Mouse (Mus musculus): ENCODE results near the gene Cbr3. TPM values are rescaled to one million over a fixed set of nuclear protein-coding genes. Genes with fewer than 3 reads are reported as not detected.
A peak's percentile ranks its signal among the peaks of the same experiment; 100 is the strongest.

The Cbr3 gene
- polyA plus RNA-seq, 1 experiment from 2014 or later, result 15.9 TPM

DNA sequence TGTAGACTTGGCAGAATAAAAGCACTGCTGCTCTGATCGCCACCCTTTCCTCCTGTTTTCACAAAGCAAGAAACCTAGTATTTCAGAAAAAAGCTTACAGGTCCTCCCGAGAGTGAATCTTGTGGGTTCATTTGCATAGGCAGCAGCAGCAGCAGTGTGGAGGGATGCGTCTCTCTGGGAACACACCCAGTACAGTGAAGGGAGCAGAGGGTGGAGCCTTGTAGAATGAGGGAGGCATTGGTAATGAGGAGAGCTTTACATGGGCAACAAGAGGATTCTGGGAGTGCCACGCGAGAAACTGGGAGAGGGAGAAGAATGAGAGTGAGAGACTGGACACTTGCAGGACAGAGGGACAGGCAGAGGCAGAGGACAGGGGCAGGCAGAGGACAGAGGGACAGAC lies 31.4 kb downstream of the Cbr3 start:
- DNase-seq (ENCODE audit: low spot score) (no peak), ATAC-seq (ENCODE audit: low read depth) (no peak)
- H3K36me3 ChIP-seq (ENCODE audit: control insufficient read depth, insufficient read depth, low read length), result no peaks in the 10 kb centered on the region
- no peaks in the 10 kb centered on the region for H3K9me3 ChIP-seq (ENCODE audit: control insufficient read depth, low read length)
- H3K4me3 ChIP-seq (ENCODE audit: low read depth, low read length), result no peak overlapping the region
- H3K27ac ChIP-seq (replicated peaks; ENCODE audit: low read depth, low read length), result no peak overlapping the region
- H3K4me1 ChIP-seq (ENCODE audit: control insufficient read depth, insufficient read depth, low read length), result peaks cover 5% of the 10 kb centered on the region; the same call in 1 of the 2 replicates
- 28% methylated on average over 5 of the region's 5 CpGs for WGBS
- H3K4me2 ChIP-seq (ENCODE audit: low read depth, low read length), result no peak overlapping the region
- H3K27me3 ChIP-seq (replicated peaks; ENCODE audit: control insufficient read depth, insufficient read depth, low read length), result 0 out of 2 replicates have a peak, but pooled peaks cover 10% of the 10 kb centered on the region
- H3K9ac ChIP-seq (ENCODE audit: low read depth, low read length), result no peak overlapping the region

DNA sequence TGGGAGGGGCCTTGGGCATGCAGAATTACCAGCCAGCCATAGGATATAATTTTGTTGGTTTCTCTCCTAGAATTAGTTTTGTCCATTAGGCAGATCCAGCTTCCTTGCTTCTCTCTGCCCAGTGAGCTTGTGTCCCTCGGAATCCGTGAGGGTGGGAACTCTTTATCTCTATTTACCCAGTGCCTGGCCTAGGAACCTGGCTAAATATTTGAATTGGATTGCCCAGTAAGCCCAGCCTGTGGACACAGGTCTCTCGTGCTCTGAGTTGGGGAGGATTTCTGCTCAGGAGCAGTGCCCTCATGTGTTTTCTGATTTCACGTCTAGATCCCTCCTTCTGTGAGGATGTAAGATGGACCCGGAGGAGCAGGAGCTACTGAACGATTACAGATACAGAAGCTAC lies 32.8 kb downstream of the Cbr3 start:
- H3K27ac ChIP-seq (replicated peaks; ENCODE audit: low read depth, low read length), result no peak overlapping the region
- H3K4me3 ChIP-seq (ENCODE audit: low read depth, low read length), result no peak overlapping the region
- no peak for DNase-seq (ENCODE audit: low spot score)
- ATAC-seq (ENCODE audit: low read depth), result no peak
- H3K9me3 ChIP-seq (ENCODE audit: control insufficient read depth, low read length), result no peaks in the 10 kb centered on the region
- H3K4me1 ChIP-seq (ENCODE audit: control insufficient read depth, insufficient read depth, low read length), result peaks cover 5% of the 10 kb centered on the region; the same call in 1 of the 2 replicates
- no peaks in the 10 kb centered on the region for H3K36me3 ChIP-seq (ENCODE audit: control insufficient read depth, insufficient read depth, low read length)
- H3K4me2 ChIP-seq (ENCODE audit: low read depth, low read length), result no peak overlapping the region
- H3K27me3 ChIP-seq (replicated peaks; ENCODE audit: control insufficient read depth, insufficient read depth, low read length), result 0 out of 2 replicates have a peak, but pooled peaks cover 10% of the 10 kb centered on the region
- 86% methylated on average over 6 of the region's 6 CpGs for WGBS
- no peak overlapping the region for H3K9ac ChIP-seq (ENCODE audit: low read depth, low read length)

DNA sequence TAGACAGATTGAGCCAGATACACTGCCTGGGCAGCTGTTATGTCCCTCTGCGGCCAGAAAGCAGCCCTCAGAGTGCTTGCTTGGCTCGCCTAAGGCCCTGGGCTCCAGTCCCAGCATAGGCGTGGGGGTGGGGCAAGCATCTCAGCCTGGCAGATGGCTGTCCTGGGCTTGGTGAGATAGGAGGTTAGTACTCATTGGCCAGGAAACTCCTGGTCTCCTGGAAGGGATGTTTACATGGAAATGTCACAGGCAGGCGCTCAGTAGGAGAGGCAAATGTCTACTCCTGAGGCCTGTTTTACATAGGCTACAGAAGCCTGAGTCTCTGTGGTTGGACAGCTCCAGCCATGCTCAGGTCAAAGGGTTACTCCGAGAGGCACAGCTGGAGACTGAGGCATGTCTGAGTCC lies 34.3 kb downstream of the Cbr3 start:
- Histone ChIP-seq H3K27ac (replicated peaks; ENCODE audit: low read depth, low read length) (no peak overlapping the region), H3K36me3 (ENCODE audit: control insufficient read depth, insufficient read depth, low read length) (no peaks in the 10 kb centered on the region), H3K4me2 (ENCODE audit: low read depth, low read length) (no peak overlapping the region), H3K9me3 (ENCODE audit: control insufficient read depth, low read length) (no peaks in the 10 kb centered on the region), H3K9ac (ENCODE audit: low read depth, low read length) (no peak overlapping the region), H3K27me3 (replicated peaks; ENCODE audit: control insufficient read depth, insufficient read depth, low read length) (0 out of 2 replicates have a peak, but pooled peaks cover 10% of the 10 kb centered on the region), H3K4me3 (ENCODE audit: low read depth, low read length) (no peak overlapping the region), H3K4me1 (ENCODE audit: control insufficient read depth, insufficient read depth, low read length) (peaks cover 5% of the 10 kb centered on the region; the same call in 1 of the 2 replicates)
- DNase-seq (ENCODE audit: low spot score) (peak; percentile 23), ATAC-seq (ENCODE audit: low read depth) (peak; percentile 20; the same call in 1 of the 2 replicates)
- WGBS, result 29% methylated on average over 5 of the region's 5 CpGs

DNA sequence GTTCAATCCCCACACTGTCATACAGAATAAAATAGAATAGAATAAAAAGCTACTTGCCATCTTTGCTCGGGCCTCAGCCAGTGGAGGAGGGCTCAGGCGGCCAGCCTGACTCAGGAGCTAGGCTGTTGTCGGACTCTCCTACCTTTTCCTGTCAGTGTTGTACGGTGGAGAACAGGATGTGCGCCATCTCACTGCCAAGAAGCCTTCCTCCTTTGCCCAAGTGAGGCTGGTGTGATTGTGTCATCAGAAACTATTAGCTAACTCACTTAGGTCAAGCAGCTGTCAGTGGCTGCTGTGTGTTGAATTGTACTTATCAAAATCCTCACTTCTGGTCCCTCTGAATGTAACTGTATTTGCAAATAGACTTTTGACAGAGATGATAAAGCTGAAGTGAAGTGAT lies 38.8 kb downstream of the Cbr3 start:
- no peak overlapping the region for H3K9ac ChIP-seq (ENCODE audit: low read depth, low read length)
- H3K36me3 ChIP-seq (ENCODE audit: control insufficient read depth, insufficient read depth, low read length), result no peaks in the 10 kb centered on the region
- H3K27me3 ChIP-seq (replicated peaks; ENCODE audit: control insufficient read depth, insufficient read depth, low read length), result no peaks in the 10 kb centered on the region
- 80% methylated on average over 5 of the region's 5 CpGs for WGBS
- no peak for ATAC-seq (ENCODE audit: low read depth)
- H3K4me2 ChIP-seq (ENCODE audit: low read depth, low read length), result no peak overlapping the region
- H3K4me1 ChIP-seq (ENCODE audit: control insufficient read depth, insufficient read depth, low read length), result 0 out of 2 replicates have a peak, but pooled peaks cover 3% of the 10 kb centered on the region
- no peak overlapping the region for H3K4me3 ChIP-seq (ENCODE audit: low read depth, low read length)
- no peak for DNase-seq (ENCODE audit: low spot score)
- no peak overlapping the region for H3K27ac ChIP-seq (replicated peaks; ENCODE audit: low read depth, low read length)
- no peaks in the 10 kb centered on the region for H3K9me3 ChIP-seq (ENCODE audit: control insufficient read depth, low read length)

DNA sequence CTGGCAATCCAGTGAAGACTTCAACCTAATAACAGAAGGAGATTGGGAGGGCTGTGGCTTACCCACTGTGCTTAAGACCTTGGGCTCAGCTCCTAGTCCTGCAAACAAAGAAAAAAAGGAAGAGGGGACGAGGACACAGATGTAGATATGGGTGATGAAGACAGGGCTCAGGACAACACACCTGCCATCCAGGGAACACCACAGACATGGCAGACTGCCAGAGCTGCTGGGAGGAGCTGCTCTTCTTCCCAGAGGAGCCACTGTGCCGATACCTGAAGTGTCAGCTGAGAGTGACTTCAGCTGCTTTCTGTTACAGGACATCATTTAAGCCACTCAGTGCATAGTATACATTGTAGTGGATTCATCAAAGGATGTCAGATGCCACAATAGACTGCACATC lies 39.5 kb downstream of the Cbr3 start:
- Histone ChIP-seq H3K9me3 (ENCODE audit: control insufficient read depth, low read length) (no peaks in the 10 kb centered on the region), H3K4me1 (ENCODE audit: control insufficient read depth, insufficient read depth, low read length) (0 out of 2 replicates have a peak, but pooled peaks cover 3% of the 10 kb centered on the region)
- 54% methylated on average over 2 of the region's 2 CpGs for WGBS

DNA sequence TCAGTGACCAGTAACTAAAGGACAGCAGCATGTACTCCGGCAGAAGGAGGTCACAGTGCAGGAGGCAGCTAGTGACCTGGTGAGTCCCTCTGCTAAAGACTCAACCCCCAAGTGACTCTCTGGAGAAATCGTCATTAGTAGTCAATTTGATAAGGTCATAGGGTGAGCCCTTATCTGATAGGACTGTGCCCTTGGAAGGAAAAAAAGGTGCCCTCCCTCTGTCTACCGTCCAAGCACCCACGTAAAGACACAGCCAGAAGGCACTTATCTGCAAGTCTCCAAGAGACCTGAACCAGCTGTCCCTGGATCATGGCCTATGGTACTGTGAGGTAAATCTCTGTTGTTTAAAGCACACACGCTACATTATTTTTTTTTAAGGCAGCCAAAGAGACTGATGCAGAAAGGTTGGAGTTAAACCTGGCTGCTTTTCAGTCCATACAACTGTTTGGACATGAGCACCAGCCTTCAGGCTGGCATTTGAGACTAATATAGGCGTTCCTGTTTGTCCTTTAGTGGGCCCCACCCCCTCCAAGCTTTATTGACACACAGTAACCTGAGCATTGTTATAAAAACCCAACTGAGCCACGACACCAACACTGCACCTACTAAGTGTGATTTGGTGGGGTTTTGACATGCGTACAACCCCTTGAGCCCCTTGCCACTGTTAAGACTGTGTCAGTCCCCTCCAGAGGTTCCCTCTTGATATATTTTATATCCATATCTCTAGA lies 42.6 kb downstream of the Cbr3 start:
- H3K9me3 ChIP-seq (ENCODE audit: control insufficient read depth, low read length), result no peaks in the 10 kb centered on the region
- no peak overlapping the region for H3K4me2 ChIP-seq (ENCODE audit: low read depth, low read length)
- WGBS, result 60% methylated on average over 8 of the region's 8 CpGs
- no peak for DNase-seq (ENCODE audit: low spot score)
- no peak overlapping the region for H3K9ac ChIP-seq (ENCODE audit: low read depth, low read length)
- no peak overlapping the region for H3K27ac ChIP-seq (replicated peaks; ENCODE audit: low read depth, low read length)
- H3K27me3 ChIP-seq (replicated peaks; ENCODE audit: control insufficient read depth, insufficient read depth, low read length), result no peaks in the 10 kb centered on the region
- H3K4me3 ChIP-seq (ENCODE audit: low read depth, low read length), result no peak overlapping the region
- peaks cover 6% of the 10 kb centered on the region; the same call in 1 of the 2 replicates for H3K4me1 ChIP-seq (ENCODE audit: control insufficient read depth, insufficient read depth, low read length)
- ATAC-seq (ENCODE audit: low read depth), result no peak
- no peaks in the 10 kb centered on the region for H3K36me3 ChIP-seq (ENCODE audit: control insufficient read depth, insufficient read depth, low read length)

More for the DNA sequence above, 39.5 kb downstream of the Cbr3 start:
- Histone ChIP-seq H3K27me3 (replicated peaks; ENCODE audit: control insufficient read depth, insufficient read depth, low read length) (no peaks in the 10 kb centered on the region), H3K4me2 (ENCODE audit: low read depth, low read length) (no peak overlapping the region), H3K27ac (replicated peaks; ENCODE audit: low read depth, low read length) (no peak overlapping the region), H3K4me3 (ENCODE audit: low read depth, low read length) (no peak overlapping the region), H3K9ac (ENCODE audit: low read depth, low read length) (no peak overlapping the region), H3K36me3 (ENCODE audit: control insufficient read depth, insufficient read depth, low read length) (no peaks in the 10 kb centered on the region)
- no peak for ATAC-seq (ENCODE audit: low read depth)
- DNase-seq (ENCODE audit: low spot score), result peak; percentile 23

DNA sequence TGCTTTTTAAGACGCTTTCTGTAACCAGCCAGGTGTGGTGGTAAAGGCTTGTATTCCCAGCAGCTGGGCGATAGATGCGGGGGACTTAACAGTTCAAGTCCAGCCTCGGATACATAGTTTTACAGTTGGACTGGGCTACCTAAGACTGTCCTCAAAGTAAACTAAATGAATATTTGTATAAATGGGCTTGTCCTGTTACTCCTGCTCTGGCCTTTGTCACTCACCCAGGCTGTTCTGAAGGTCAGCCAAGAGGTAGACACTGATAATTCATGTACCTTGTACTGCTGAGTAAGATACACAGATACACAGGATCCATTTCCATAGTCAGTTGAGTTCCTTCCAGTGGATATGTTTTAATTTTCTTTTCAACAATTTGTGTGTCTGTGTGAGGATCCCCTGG lies 43.2 kb downstream of the Cbr3 start:
- no peaks in the 10 kb centered on the region for H3K9me3 ChIP-seq (ENCODE audit: control insufficient read depth, low read length)
- H3K27ac ChIP-seq (replicated peaks; ENCODE audit: low read depth, low read length), result no peak overlapping the region
- no peak overlapping the region for H3K4me2 ChIP-seq (ENCODE audit: low read depth, low read length)
- WGBS, result 87% methylated on average over 4 of the region's 4 CpGs
- ATAC-seq (ENCODE audit: low read depth) (no peak), DNase-seq (ENCODE audit: low spot score) (no peak)
- no peaks in the 10 kb centered on the region for H3K27me3 ChIP-seq (replicated peaks; ENCODE audit: control insufficient read depth, insufficient read depth, low read length)
- peaks cover 6% of the 10 kb centered on the region; the same call in 1 of the 2 replicates for H3K4me1 ChIP-seq (ENCODE audit: control insufficient read depth, insufficient read depth, low read length)
- H3K4me3 ChIP-seq (ENCODE audit: low read depth, low read length), result no peak overlapping the region
- no peaks in the 10 kb centered on the region for H3K36me3 ChIP-seq (ENCODE audit: control insufficient read depth, insufficient read depth, low read length)
- no peak overlapping the region for H3K9ac ChIP-seq (ENCODE audit: low read depth, low read length)

DNA sequence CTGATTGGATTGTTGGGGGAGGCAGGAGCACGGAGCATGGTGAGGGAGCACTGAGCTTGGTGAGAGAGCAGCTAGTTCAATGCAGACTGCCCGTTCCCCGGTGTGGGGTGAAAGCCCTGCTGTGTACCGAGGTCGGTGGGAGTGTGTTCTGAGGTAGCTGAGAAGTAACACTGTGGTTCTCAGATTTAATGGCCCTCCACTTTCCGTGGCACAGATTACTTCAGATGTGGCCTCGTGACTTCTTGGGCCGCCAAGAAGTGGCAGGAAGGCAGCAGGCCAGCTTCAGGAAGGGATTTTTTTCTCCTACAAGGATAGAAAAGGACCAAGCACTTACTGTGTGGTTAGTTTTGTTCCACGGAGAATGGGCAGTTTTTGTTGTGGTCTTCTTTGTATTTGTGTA lies 45.7 kb downstream of the Cbr3 start:
- DNase-seq (ENCODE audit: low spot score), result no peak
- Histone ChIP-seq H3K4me1 (ENCODE audit: control insufficient read depth, insufficient read depth, low read length) (peaks cover 3% of the 10 kb centered on the region; the same call in 1 of the 2 replicates), H3K4me3 (ENCODE audit: low read depth, low read length) (no peak overlapping the region), H3K4me2 (ENCODE audit: low read depth, low read length) (no peak overlapping the region), H3K27ac (replicated peaks; ENCODE audit: low read depth, low read length) (no peak overlapping the region), H3K9ac (ENCODE audit: low read depth, low read length) (no peak overlapping the region; the same call in 1 of the 2 replicates), H3K9me3 (ENCODE audit: control insufficient read depth, low read length) (0 out of 2 replicates have a peak, but pooled peaks cover 5% of the 10 kb centered on the region), H3K27me3 (replicated peaks; ENCODE audit: control insufficient read depth, insufficient read depth, low read length) (no peaks in the 10 kb centered on the region), H3K36me3 (ENCODE audit: control insufficient read depth, insufficient read depth, low read length) (no peaks in the 10 kb centered on the region)
- no peak for ATAC-seq (ENCODE audit: low read depth)
- 74% methylated on average over 9 of the region's 9 CpGs for WGBS
